ENCODE assay signal across 9 mouse cellular contexts in genomic region chr8:85926107-85926506, GRCm38 (mm10).
DNase-seq lines count a peak whose midpoint lies in the region; ATAC-seq and TF ChIP-seq lines count a peak whose summit lies in the region.
"Had no signal": no experiment of that assay in that cellular context is flagged by ENCODE, and none has a peak within 500 bp of the region (broad histone marks: within the 10 kb centered on the region; RNA-seq: fewer than 3 reads in every experiment).

No protein-coding gene starts in this region.

- H3K36me3 ChIP-seq in midbrain, embryonic 15.5 days (replicated peaks) = no peaks in the 10 kb centered on the region
- H3K36me3 ChIP-seq in midbrain, embryonic 13.5 days = no peaks in the 10 kb centered on the region
- no peaks in the 10 kb centered on the region for H3K36me3 ChIP-seq in hindbrain, postnatal 0 days (ENCODE audit: insufficient read depth, low read length)
- peaks cover 9% of the 10 kb centered on the region; the same call in 1 of the 2 replicates for H3K36me3 ChIP-seq in embryonic facial prominence, embryonic 10.5 days (replicated peaks)

- H3K4me1 ChIP-seq in midbrain, embryonic 15.5 days = no peaks in the 10 kb centered on the region
- H3K4me1 ChIP-seq in midbrain, embryonic 13.5 days (replicated peaks) = no peaks in the 10 kb centered on the region
- H3K4me1 ChIP-seq in hindbrain, postnatal 0 days (ENCODE audit: insufficient read depth, low read length) = no peaks in the 10 kb centered on the region
- no peaks in the 10 kb centered on the region for H3K4me1 ChIP-seq in embryonic facial prominence, embryonic 10.5 days
- H3K4me1 ChIP-seq: forebrain, embryonic 13.5 days had no signal

- no peak overlapping the region for H3K9ac ChIP-seq in midbrain, embryonic 15.5 days
- H3K9ac ChIP-seq in midbrain, embryonic 13.5 days (replicated peaks) = no peak overlapping the region
- H3K9ac ChIP-seq in hindbrain, postnatal 0 days (replicated peaks; ENCODE audit: low read length) = no peak overlapping the region
- H3K9ac ChIP-seq: forebrain, embryonic 13.5 days had no signal

- no peak overlapping the region for H3K4me3 ChIP-seq in midbrain, embryonic 15.5 days
- H3K4me3 ChIP-seq in midbrain, embryonic 13.5 days (replicated peaks) = no peak overlapping the region
- no peak overlapping the region for H3K4me3 ChIP-seq in hindbrain, postnatal 0 days (ENCODE audit: low read length)
- no peak overlapping the region for H3K4me3 ChIP-seq in embryonic facial prominence, embryonic 10.5 days
- H3K4me3 ChIP-seq: forebrain, embryonic 13.5 days had no signal

- no peak overlapping the region for H3K4me2 ChIP-seq in midbrain, embryonic 15.5 days
- no peak overlapping the region for H3K4me2 ChIP-seq in midbrain, embryonic 13.5 days (replicated peaks)
- H3K4me2 ChIP-seq in hindbrain, postnatal 0 days (ENCODE audit: low read depth, low read length) = no peak overlapping the region
- H3K4me2 ChIP-seq: forebrain, embryonic 13.5 days had no signal

- H3K27ac ChIP-seq in midbrain, embryonic 15.5 days = peak overlapping the region; percentile 26; the same call in 1 of the 2 replicates
- no peak overlapping the region for H3K27ac ChIP-seq in midbrain, embryonic 13.5 days
- H3K27ac ChIP-seq in hindbrain, postnatal 0 days = peak overlapping the region; percentile 61
- H3K27ac ChIP-seq in embryonic facial prominence, embryonic 10.5 days (replicated peaks) = no peak overlapping the region
- H3K27ac ChIP-seq: forebrain, embryonic 13.5 days had no signal

- H3K27me3 ChIP-seq in midbrain, embryonic 15.5 days (replicated peaks) = no peaks in the 10 kb centered on the region
- no peaks in the 10 kb centered on the region for H3K27me3 ChIP-seq in midbrain, embryonic 13.5 days
- no peaks in the 10 kb centered on the region for H3K27me3 ChIP-seq in hindbrain, postnatal 0 days (ENCODE audit: insufficient read depth, low read length)
- no peaks in the 10 kb centered on the region for H3K27me3 ChIP-seq in embryonic facial prominence, embryonic 10.5 days (replicated peaks; ENCODE audit: low read depth, poor library complexity, severe bottlenecking)
- H3K27me3 ChIP-seq: forebrain, embryonic 13.5 days had no signal

- no peak for ATAC-seq in midbrain, embryonic 15.5 days (replicated peaks)
- no peak for ATAC-seq in midbrain, embryonic 13.5 days
- peak; percentile 91 for ATAC-seq in hindbrain, postnatal 0 days
- ATAC-seq: forebrain, embryonic 13.5 days had no signal

- no peaks in the 10 kb centered on the region for H3K9me3 ChIP-seq in midbrain, embryonic 15.5 days
- H3K9me3 ChIP-seq in midbrain, embryonic 13.5 days = no peaks in the 10 kb centered on the region
- no peaks in the 10 kb centered on the region for H3K9me3 ChIP-seq in hindbrain, postnatal 0 days (ENCODE audit: low read length)
- H3K9me3 ChIP-seq in embryonic facial prominence, embryonic 10.5 days = no peaks in the 10 kb centered on the region
- H3K9me3 ChIP-seq: forebrain, embryonic 13.5 days had no signal

- WGBS in midbrain, embryonic 15.5 days = 82% methylated on average over 3 of the region's 3 CpGs
- 79% methylated on average over 3 of the region's 3 CpGs for WGBS in midbrain, embryonic 13.5 days
- WGBS in hindbrain, postnatal 0 days = 53% methylated on average over 3 of the region's 3 CpGs
- WGBS in embryonic facial prominence, embryonic 10.5 days = 88% methylated on average over 3 of the region's 3 CpGs

- peak; percentile 32 for DNase-seq in heart, adult 8-10 months (ENCODE audit: low spot score)
- no peak for DNase-seq in heart, postnatal 4 days
- peak; percentile 74 for DNase-seq in hindbrain, postnatal 0 days (ENCODE audit: low spot score)
- DNase-seq in skeletal muscle tissue, adult 2 months (ENCODE audit: low read depth, low spot score) = peak; percentile 63
- no peak for DNase-seq in spleen, postnatal 14 days (ENCODE audit: low spot score in 2 of 2)
- no peak for DNase-seq in embryonic facial prominence, embryonic 10.5 days (ENCODE audit: low spot score)

- no peak for TF ChIP-seq CTCF in hindbrain, postnatal 0 days (IDR thresholded peaks at IDR 0.05; ENCODE audit: low read depth)

Comparison
In these comparisons a context has a peak if more than half of its experiments do, and no peak if none do; other contexts are left out.
1. DNase-seq: peak in heart, adult 8-10 months (single experiment), hindbrain, postnatal 0 days (single experiment) and skeletal muscle tissue, adult 2 months (single experiment); none in heart, postnatal 4 days (single experiment), spleen, postnatal 14 days (0 of 2) and embryonic facial prominence, embryonic 10.5 days (single experiment).
2. H3K27ac ChIP-seq: peak in midbrain, embryonic 15.5 days (single experiment) and hindbrain, postnatal 0 days (single experiment); none in midbrain, embryonic 13.5 days (single experiment) and embryonic facial prominence, embryonic 10.5 days (single experiment).